Mouse (Mus musculus): ENCODE results near the gene Olfr201. TPM values are rescaled to one million over a fixed set of nuclear protein-coding genes. Genes with fewer than 3 reads are reported as not detected.
"Not testable (repeated sequence)": the region's sequence is repeated elsewhere in the genome, so short reads cannot be mapped to it uniquely, and the experiment has no call there.

Olfr201 gene
- not detected for total RNA-seq (2021)
- long read RNA-seq, experiment 1: 0 reads
- long read RNA-seq, experiment 2: 0 reads

DNA sequence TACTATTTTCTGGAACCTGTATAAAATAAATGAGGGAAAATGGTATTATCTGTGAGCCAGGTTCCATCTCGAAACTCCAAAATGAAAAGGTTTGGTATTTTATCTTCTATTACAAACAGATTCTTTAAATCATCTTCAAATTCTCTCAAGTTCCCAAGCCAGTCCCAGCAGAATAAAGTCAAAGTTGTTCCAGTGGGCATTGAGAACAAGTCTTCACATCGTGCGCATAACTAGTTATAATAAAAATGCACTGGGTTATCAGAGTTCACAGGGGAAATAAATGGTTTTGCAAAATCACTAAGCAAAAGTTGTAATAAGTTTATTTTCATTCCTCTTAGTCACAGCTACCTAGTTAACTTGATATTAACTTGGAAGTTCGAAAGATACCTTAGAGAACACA lies at the start of gene Olfr201:
Olfr201 (minus strand) TSS at position 101 of the 400 bp plus-strand sequence.
- H3K27ac ChIP-seq: not testable (repeated sequence)

DNA sequence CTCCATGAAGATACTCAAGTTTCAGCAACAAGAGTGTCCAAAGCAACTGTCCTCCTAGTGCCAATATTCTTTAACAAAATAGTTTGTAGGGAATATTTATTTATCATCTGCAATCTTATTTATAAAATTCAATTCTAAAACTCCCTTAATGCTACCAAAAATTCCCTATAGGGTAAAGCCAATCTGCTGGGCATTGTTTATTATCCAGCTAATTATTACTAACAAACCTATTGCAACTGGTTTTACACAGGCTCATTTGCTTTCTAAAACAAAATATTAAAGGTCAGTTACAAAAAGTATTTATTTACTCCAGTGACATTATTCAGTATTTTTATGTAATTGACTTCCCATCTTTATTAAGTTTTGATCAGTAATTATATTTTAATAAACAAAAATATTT lies 45.7 kb upstream of the Olfr201 start, which contains the start of gene Olfr204:
Olfr204 (minus strand) TSS at position 101 of the 400 bp plus-strand sequence.
- no peak for DNase-seq (ENCODE audit: low spot score in 2 of 2)
- H3K27ac ChIP-seq: no peak within 1 kb of the TSS
- H3K4me3 ChIP-seq: no peak within 1 kb of the TSS
- TF ChIP-seq CTCF (conservative IDR thresholded peaks at IDR 0.05): no peak

More for the DNA sequence above, at the start of gene Olfr201:
- not testable (repeated sequence) for DNase-seq (ENCODE audit: low spot score in 2 of 2); H3K4me3 ChIP-seq

DNA sequence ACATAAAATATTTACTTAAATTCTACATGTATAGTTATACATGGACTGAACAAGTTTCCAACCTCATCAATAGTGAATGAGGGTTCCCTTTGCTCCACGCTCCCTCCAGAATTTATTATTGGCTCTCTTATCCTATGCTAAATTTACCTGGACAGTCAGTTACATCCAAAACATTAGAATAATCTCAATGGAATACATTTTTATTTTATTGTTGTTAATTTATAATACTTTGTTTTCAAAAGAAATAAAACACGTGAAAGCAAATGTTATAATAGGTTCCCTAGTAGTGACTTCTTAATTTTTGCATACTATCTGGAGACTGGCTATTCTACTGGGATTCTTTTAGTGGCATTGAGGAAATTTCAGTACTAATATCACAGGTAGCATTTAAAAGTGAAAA lies 26.1 kb upstream of the Olfr201 start, which contains the start of gene Olfr203:
Olfr203 (plus strand) TSS at position 301 of the 400 bp plus-strand sequence.
- Histone ChIP-seq H3K27ac (no peak within 1 kb of the TSS), H3K4me3 (no peak within 1 kb of the TSS)
- DNase-seq (ENCODE audit: low spot score in 2 of 2): no peak
- no peak for TF ChIP-seq CTCF (conservative IDR thresholded peaks at IDR 0.05)

DNA sequence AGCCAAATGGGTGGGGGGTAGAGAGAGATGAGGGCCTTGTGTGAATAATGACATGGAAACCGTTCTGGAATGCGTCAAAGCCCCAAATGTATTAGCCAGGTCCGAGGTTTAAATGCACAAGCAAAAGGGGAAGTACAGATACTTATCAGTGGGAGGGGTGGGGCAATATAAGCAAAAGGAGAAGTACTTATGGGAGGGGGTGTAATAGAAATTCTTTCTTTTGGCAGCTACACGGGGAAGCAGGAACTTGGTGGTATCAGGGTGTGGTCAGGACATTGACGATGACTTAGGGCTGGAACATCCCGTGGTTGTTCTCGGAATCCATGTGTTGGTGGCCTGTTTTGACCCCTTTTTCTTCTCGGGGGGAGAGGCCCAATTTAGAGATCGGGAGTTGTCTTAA lies 15.1 kb upstream of the Olfr201 start:
- not testable (repeated sequence) for DNase-seq (ENCODE audit: low spot score in 2 of 2); H3K27ac ChIP-seq; H3K4me3 ChIP-seq

DNA sequence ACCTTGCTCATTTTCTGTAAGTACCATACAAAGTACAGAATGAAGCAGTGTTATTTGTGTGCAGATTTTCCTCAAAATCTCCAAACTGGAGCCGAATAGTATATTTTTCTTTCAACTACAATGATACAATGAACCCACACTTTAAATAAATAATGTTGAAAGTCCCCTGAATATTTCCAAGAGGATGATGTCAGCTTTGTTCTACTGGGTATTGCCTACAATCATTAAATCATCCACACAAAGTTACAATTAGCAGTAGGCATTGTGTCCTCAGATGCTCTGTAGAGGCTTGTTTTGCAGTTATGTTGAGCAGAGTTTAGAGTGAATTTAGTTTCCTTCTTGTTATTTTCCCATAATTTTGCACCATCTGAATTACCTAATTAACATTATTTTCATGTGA lies 14.3 kb upstream of the Olfr201 start, which contains the start of gene Olfr202:
Olfr202 (minus strand) TSS at position 101 of the 400 bp plus-strand sequence.
- no peak within 1 kb of the TSS for H3K4me3 ChIP-seq
- H3K27ac ChIP-seq: no peak within 1 kb of the TSS
- TF ChIP-seq CTCF (conservative IDR thresholded peaks at IDR 0.05): no peak
- no peak for DNase-seq (ENCODE audit: low spot score in 2 of 2)

DNA sequence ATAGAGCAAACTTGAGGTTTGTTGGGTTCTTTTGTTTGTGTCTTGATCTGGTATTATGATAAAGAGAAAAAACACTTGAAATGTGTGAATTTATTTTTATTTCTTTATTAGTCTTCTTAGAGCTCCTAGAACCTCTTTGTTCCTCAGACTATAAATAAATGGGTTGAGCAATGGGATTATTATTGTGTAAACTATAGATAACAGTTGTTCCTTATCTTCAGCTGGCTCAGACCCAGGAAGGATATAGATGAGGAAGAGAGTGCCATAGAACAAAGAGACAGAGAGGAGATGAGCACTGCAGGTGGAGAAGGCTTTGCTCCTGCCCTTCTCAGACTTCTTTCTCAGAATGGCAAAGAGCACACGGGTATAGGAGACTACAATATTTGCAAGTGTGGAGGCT lies 11.0 kb upstream of the Olfr201 start:
- TF ChIP-seq CTCF (conservative IDR thresholded peaks at IDR 0.05): no peak

DNA sequence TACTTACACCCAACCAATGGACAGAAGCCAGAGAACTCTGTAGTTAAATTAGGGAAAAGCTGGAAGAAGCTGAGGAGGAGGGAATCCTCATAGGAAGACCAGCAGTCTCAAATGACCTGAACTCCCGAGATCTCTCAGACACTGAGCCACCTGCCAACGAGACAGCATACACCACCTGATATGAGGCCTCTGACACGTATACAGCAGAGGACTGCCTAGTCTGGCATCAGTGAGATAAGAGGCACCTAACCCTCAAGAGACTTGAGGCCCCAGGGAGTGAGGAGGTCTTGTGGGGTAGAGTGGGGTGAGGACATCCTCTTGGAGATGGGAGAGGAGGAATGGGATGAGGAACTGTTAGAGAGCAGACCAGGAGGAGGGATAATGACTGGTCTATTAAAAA lies 8.1 kb upstream of the Olfr201 start:
- Histone ChIP-seq H3K4me3 (no peak overlapping the region), H3K27ac (no peak overlapping the region)
- DNase-seq (ENCODE audit: low spot score in 2 of 2): no peak
- no peak for TF ChIP-seq CTCF (conservative IDR thresholded peaks at IDR 0.05)

More for the DNA sequence above, 11.0 kb upstream of the Olfr201 start:
- no peak for DNase-seq (ENCODE audit: low spot score in 2 of 2)
- Histone ChIP-seq H3K4me3 (no peak overlapping the region), H3K27ac (no peak overlapping the region)

DNA sequence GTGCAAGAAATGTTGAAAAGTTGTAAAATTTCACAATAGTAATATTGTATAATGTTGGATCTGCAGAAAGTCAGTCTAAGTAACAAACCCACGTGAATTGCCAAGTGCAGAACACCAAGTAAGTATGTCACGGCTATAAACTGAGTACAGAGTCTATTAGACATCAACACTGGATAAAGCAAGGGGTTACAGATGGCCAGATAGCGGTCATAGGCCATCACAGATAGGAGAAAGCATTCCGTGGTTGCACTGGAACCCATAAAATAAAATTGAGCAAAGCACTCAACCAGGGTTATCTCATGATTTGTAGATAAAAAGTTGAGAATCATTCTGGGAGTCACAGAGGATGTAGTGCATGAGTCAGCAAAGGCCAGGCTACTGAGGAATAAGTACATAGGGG lies 3.3 kb downstream of the Olfr201 start:
- H3K4me3 ChIP-seq; DNase-seq (ENCODE audit: low spot score in 2 of 2); H3K27ac ChIP-seq: not testable (repeated sequence)

DNA sequence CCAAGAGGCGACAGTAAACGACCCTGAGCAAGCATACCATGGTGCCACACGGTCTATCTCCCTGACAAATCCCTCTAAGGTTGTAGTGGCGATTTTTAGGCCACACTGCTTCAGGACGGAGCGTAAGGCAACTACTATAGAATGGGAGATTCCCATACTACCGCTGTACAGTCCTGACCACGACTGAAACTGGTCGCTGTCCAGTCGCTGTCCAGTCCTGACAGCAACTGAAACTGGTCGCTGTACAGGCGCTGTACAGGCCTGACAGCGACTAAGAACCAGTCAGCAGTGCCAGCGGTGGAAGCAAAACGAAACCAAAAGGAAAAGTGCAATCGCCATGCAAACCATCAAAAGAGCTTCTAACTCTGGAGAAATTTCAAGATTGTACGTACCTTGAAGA lies 22.7 kb downstream of the Olfr201 start:
- Histone ChIP-seq H3K4me3 (no peak overlapping the region), H3K27ac (no peak overlapping the region)
- TF ChIP-seq CTCF (conservative IDR thresholded peaks at IDR 0.05): no peak
- DNase-seq (ENCODE audit: low spot score in 2 of 2): no peak

DNA sequence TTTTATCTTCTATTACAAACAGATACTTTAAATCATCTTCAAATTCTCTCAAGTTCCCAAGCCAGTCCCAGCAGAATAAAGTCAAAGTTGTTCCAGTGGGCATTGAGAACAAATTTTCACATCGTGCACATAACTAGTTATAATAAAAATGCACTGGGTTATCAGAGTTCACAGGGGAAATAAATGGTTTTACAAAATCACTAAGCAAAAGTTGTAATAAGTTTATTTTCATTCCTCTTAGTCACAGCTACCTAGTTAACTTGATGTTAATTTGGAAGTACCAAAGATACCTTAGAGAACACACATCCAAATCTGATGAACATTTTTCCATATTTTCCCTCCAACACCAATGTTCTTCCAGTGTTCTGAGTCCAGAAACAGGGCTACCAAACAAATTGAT lies 52.8 kb downstream of the Olfr201 start, which contains the start of gene Olfr199:
Olfr199 (minus strand) TSS at position 101 of the 400 bp plus-strand sequence.
- DNase-seq (ENCODE audit: low spot score in 2 of 2); H3K27ac ChIP-seq; H3K4me3 ChIP-seq: not testable (repeated sequence)

DNA sequence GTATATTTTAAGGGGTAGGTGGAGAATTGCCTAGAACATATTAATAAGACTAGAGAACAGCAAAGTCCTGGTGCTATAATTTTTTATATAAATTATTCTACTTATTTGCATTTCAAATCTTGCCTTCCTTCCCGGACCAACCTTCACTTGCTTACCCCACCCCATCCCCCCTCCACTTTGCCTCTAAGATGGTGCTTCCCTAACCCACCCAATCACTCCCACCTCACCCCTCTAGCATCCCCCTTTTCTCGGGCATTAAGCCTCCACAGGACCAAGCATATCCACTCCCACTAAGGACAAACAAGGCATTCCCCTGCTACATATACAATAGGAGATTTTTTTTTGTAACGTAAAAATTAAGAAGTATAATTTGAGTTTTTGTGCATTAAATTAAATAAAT lies 54.6 kb downstream of the Olfr201 start:
- not testable (repeated sequence) for DNase-seq (ENCODE audit: low spot score in 2 of 2); H3K27ac ChIP-seq; H3K4me3 ChIP-seq

Other genes starting within 250 kb of the Olfr201 start
- gene Olfr186, start 242.3 kb downstream of the Olfr201 start, total RNA-seq (2021): not detected
- not detected for gene Olfr187, start 232.9 kb downstream of the Olfr201 start, total RNA-seq (2021)
- not detected for gene Olfr190, start 194.6 kb downstream of the Olfr201 start, total RNA-seq (2021)
- gene Olfr191, start 182.8 kb downstream of the Olfr201 start, total RNA-seq (2021): not detected
- not detected for gene Olfr193, start 160.8 kb downstream of the Olfr201 start, total RNA-seq (2021)
- gene Olfr194, start 151.6 kb downstream of the Olfr201 start, total RNA-seq (2021): not detected
- not detected for gene Olfr195, start 125.6 kb downstream of the Olfr201 start, total RNA-seq (2021)
- not detected for gene Olfr196, start 102.2 kb downstream of the Olfr201 start, total RNA-seq (2021)
- gene Olfr198, start 69.1 kb downstream of the Olfr201 start, total RNA-seq (2021): not detected
- not detected for gene Olfr199, start 52.9 kb downstream of the Olfr201 start, total RNA-seq (2021)
- not detected for gene Olfr202, start 14.2 kb upstream of the Olfr201 start, total RNA-seq (2021)
- not detected for gene Olfr203, start 26.2 kb upstream of the Olfr201 start, total RNA-seq (2021)
- not detected for gene Olfr204, start 45.6 kb upstream of the Olfr201 start, total RNA-seq (2021)
- gene Olfr205, start 58.5 kb upstream of the Olfr201 start, total RNA-seq (2021): not detected
- gene Olfr206, start 76.6 kb upstream of the Olfr201 start, total RNA-seq (2021): not detected
- not detected for gene Olfr209, start 91.4 kb upstream of the Olfr201 start, total RNA-seq (2021)
- not detected for gene Gabrr3, start 134.7 kb upstream of the Olfr201 start, total RNA-seq (2021)
- gene Riox2, start 199.1 kb upstream of the Olfr201 start, total RNA-seq (2021): 10 to 100 TPM; 13.8 to 17.2 TPM

All from layer of hippocampus, adult 2 months (tissue).